Mouse (Mus musculus): ENCODE data around the gene Tmprss12. TPM values are rescaled to one million over a fixed set of nuclear protein-coding genes. Genes with fewer than 3 reads are reported as not detected.
A peak's percentile ranks its signal among the peaks of the same experiment; 100 is the strongest.
"Not testable (repeated sequence)": the region's sequence is repeated elsewhere in the genome, so short reads cannot be mapped to it uniquely, and the experiment has no call there.

Tmprss12 gene
- polyA plus RNA-seq, 1 experiment, result not detected

- Histone ChIP-seq H3K36me3 (ENCODE audit: control insufficient read depth, insufficient read depth, low read length) (no peaks in the 10 kb centered on the region), H3K27ac (ENCODE audit: insufficient read depth, low read depth, low read length) (no peak overlapping the region), H3K27me3 (ENCODE audit: control insufficient read depth, insufficient read depth, low read length) (no peaks in the 10 kb centered on the region), H3K4me1 (ENCODE audit: control insufficient read depth, insufficient read depth, insufficient read length, low read length) (no peaks in the 10 kb centered on the region), H3K4me3 (ENCODE audit: low read depth, low read length) (no peak overlapping the region)
- WGBS, result 68% methylated on average over 6 of the region's 6 CpGs
- TF ChIP-seq POLR2A (IDR thresholded peaks at IDR 0.05; ENCODE audit: low read depth, low read length) (no peak), CTCF (IDR thresholded peaks at IDR 0.05; ENCODE audit: extremely low read depth, insufficient read length, insufficient replicate concordance, low read depth, low read length) (no peak)
These were observed 19.9 kb downstream of the Tmprss12 start for GRCm38 (mm10) chr15:100300499-100300898.

DNA sequence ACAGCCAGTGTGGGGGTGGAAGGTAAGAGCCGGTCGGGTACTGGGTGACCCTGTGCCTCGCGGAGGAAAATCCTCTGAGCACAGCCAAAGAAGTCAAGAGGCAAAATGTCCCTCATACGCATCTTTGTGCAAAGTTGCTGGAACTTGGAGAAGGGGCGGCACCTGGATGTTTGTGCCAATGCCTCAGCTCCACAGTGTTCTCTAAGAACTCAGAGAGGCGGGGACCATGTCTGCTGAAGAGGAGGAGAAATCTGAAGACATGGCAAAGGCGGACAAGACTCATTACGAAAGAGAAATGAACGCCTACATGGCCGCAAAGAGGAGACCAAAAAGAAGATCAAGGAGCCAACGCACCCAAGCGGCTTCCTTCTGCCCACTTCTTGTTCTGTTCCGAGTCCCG lies 20.9 kb downstream of the Tmprss12 start:
- TF ChIP-seq POLR2A (IDR thresholded peaks at IDR 0.05; ENCODE audit: low read depth, low read length) (no peak), CTCF (IDR thresholded peaks at IDR 0.05; ENCODE audit: extremely low read depth, insufficient read length, insufficient replicate concordance, low read depth, low read length) (no peak)
- 92% methylated on average over 15 of the region's 15 CpGs for WGBS
- no peaks in the 10 kb centered on the region for H3K4me1 ChIP-seq (ENCODE audit: control insufficient read depth, insufficient read depth, insufficient read length, low read length)
- H3K36me3 ChIP-seq (ENCODE audit: control insufficient read depth, insufficient read depth, low read length), result no peaks in the 10 kb centered on the region
- H3K27ac ChIP-seq (ENCODE audit: insufficient read depth, low read depth, low read length), result no peak overlapping the region
- no peak overlapping the region for H3K4me3 ChIP-seq (ENCODE audit: low read depth, low read length)
- no peaks in the 10 kb centered on the region for H3K27me3 ChIP-seq (ENCODE audit: control insufficient read depth, insufficient read depth, low read length)

GRCm38 (mm10) chr15:100303428-100304018 lies 22.9 kb downstream of the Tmprss12 start:
- peak overlapping the region; percentile 38 for H3K4me3 ChIP-seq (ENCODE audit: low read depth, low read length)
- H3K36me3 ChIP-seq (ENCODE audit: control insufficient read depth, insufficient read depth, low read length), result no peaks in the 10 kb centered on the region
- no peak for TF ChIP-seq CTCF (IDR thresholded peaks at IDR 0.05; ENCODE audit: extremely low read depth, insufficient read length, insufficient replicate concordance, low read depth, low read length)
- no peak for TF ChIP-seq POLR2A (IDR thresholded peaks at IDR 0.05; ENCODE audit: low read depth, low read length)
- H3K4me1 ChIP-seq (ENCODE audit: control insufficient read depth, insufficient read depth, insufficient read length, low read length), result no peaks in the 10 kb centered on the region
- WGBS, result 25% methylated on average over 8 of the region's 8 CpGs
- H3K27ac ChIP-seq (ENCODE audit: insufficient read depth, low read depth, low read length), result peak overlapping the region; percentile 99
- no peaks in the 10 kb centered on the region for H3K27me3 ChIP-seq (ENCODE audit: control insufficient read depth, insufficient read depth, low read length)

DNA sequence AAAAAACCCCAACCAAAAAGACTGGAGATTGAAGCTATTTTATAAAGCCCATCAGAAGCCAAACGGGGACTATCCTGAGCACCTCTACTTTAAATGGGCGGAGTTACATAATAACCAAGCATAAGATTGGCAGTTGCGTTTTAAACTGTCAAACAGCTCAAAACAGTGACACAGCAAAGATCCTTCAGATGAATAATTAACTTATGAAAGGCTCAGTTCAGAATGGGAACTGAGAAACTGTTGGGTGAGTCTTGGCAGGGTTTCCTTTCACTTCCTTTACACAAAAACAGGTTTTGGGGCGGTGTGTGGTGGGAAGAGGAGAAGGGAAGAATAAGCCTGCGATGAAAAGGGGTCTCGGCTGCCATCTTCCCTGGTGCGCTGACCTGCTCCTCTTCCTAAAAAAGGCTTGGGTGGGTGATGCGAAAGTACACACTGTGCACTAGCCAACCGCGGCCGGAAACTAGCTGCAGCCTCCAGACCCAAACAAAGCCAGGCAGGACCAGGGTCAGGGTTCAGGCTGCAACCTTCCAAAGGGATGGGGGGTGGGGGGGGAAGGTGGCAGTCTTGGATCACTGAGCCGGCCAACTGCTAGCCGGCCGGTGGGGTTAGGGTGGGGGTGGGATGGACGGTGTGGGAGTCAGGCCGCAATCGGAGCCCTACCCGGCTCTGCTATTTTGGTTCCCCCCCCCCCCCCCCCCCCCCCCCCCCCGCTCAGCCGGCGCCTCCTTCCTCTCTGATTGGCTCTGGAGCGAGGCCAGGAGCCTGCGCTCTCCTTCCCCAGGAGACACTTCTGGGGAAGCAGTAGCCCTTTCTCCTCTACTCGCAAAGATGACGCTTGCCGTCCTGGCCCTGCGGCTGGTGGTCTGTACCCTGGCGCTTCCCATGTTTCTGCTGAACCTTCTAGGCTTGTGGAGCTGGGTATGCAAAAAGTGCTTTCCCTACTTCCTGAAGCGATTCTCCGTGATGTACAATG lies 23.7 kb downstream of the Tmprss12 start, which contains the start of gene Mettl7a1:
TSS of gene Mettl7a1 (plus strand) at position 122 of the 973 bp plus-strand sequence.
- H3K27ac ChIP-seq (ENCODE audit: insufficient read depth, low read depth, low read length), result peak within 1 kb of the TSS; percentile 99
- no peaks in the 10 kb centered on the region for H3K4me1 ChIP-seq (ENCODE audit: control insufficient read depth, insufficient read depth, insufficient read length, low read length)
- peak within 1 kb of the TSS; percentile 96 for H3K4me3 ChIP-seq (ENCODE audit: low read depth, low read length)
- WGBS, result 1% methylated on average over 24 of the region's 30 CpGs
- no peaks in the 10 kb centered on the region for H3K36me3 ChIP-seq (ENCODE audit: control insufficient read depth, insufficient read depth, low read length)
- H3K27me3 ChIP-seq (ENCODE audit: control insufficient read depth, insufficient read depth, low read length), result no peaks in the 10 kb centered on the region
- no peak for TF ChIP-seq CTCF (IDR thresholded peaks at IDR 0.05; ENCODE audit: extremely low read depth, insufficient read length, insufficient replicate concordance, low read depth, low read length)
- peak; percentile 61; the same call in 1 of the 2 replicates for TF ChIP-seq POLR2A (IDR thresholded peaks at IDR 0.05; ENCODE audit: low read depth, low read length)

DNA sequence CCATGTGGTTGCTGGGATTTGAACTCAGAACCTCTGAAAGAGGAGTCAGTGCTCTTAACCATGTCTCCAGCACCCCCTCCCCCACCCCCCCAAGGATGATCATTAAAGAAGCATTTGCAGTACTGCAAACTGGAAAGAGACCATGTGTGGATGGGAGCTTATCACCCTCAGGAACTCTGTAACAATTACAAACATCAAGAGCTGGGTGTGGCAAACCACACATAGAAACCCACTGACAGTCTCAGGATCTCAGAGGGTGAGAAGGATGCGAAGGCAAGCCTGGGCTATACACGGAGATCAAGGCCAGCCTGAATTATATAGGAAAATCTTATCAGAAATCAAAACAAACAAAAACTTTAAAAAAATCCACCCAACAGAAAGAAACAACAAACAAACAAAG lies 25.6 kb downstream of the Tmprss12 start:
- TF ChIP-seq CTCF (IDR thresholded peaks at IDR 0.05; ENCODE audit: extremely low read depth, insufficient read length, insufficient replicate concordance, low read depth, low read length) (no peak), POLR2A (IDR thresholded peaks at IDR 0.05; ENCODE audit: low read depth, low read length) (no peak)
- Histone ChIP-seq H3K27ac (ENCODE audit: insufficient read depth, low read depth, low read length) (no peak overlapping the region), H3K36me3 (ENCODE audit: control insufficient read depth, insufficient read depth, low read length) (no peaks in the 10 kb centered on the region), H3K4me3 (ENCODE audit: low read depth, low read length) (no peak overlapping the region), H3K27me3 (ENCODE audit: control insufficient read depth, insufficient read depth, low read length) (no peaks in the 10 kb centered on the region), H3K4me1 (ENCODE audit: control insufficient read depth, insufficient read depth, insufficient read length, low read length) (no peaks in the 10 kb centered on the region)
- 65% methylated on average over 2 of the region's 2 CpGs for WGBS

GRCm38 (mm10) chr15:100307438-100308096 lies 26.9 kb downstream of the Tmprss12 start:
- H3K36me3 ChIP-seq (ENCODE audit: control insufficient read depth, insufficient read depth, low read length); H3K4me3 ChIP-seq (ENCODE audit: low read depth, low read length); H3K4me1 ChIP-seq (ENCODE audit: control insufficient read depth, insufficient read depth, insufficient read length, low read length); H3K27ac ChIP-seq (ENCODE audit: insufficient read depth, low read depth, low read length); H3K27me3 ChIP-seq (ENCODE audit: control insufficient read depth, insufficient read depth, low read length): not testable (repeated sequence)
- TF ChIP-seq CTCF (IDR thresholded peaks at IDR 0.05; ENCODE audit: extremely low read depth, insufficient read length, insufficient replicate concordance, low read depth, low read length), result peak; percentile 37; the same call in 1 of the 2 replicates
- 10% methylated on average over 11 of the region's 11 CpGs for WGBS

Data from small intestine, adult 2 months (tissue).